Mouse (Mus musculus) gonadal fat pad, adult 2 months (tissue): Measurements from ENCODE around the gene Creg2. TPM values are rescaled to one million over a fixed set of nuclear protein-coding genes. Genes with fewer than 3 reads are reported as not detected.
"Not testable (repeated sequence)": the region's sequence is repeated elsewhere in the genome, so short reads cannot be mapped to it uniquely, and the experiment has no call there.

Experiments
- DNase-seq: peaks from one replicate; pipeline ENCODE4 v3.0.0-alpha.2; 2012; ENCODE audit warnings: low read depth
- polyA plus RNA-seq: library from polyadenylated mRNA; depleted of rRNA; stranded (reverse); fragments of >200 nt; gene quantifications from 2 replicates; pipeline ENCODE4 v1.2.3, GENCODE M21; 2012; rRNA removed

Creg2 gene
- polyA plus RNA-seq, 1 experiment, result 1.6 TPM

DNA sequence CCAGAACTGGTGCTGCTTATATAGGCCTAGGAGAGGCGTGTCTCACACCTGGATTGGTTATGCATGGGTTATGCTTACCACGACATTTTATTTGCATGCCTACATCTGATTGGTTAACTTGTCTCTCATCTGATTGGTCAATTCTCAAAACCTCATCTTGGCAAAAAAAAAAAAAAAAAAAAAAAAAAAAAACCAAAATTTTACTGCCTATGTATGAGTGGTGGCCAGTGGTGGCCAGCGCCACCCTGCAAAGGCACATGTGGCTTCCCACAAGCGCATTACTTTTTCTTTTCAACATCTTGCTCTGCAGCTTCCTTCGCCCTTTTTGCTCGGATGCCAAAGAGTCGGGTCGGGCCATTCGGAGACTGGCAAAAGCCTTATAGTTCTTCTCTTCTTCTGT lies 54.1 kb downstream of the Creg2 start:
- DNase-seq, result not testable (repeated sequence)

GRCm38 (mm10) chr1:39593836-39594235 lies 57.4 kb downstream of the Creg2 start:
- DNase-seq, result no peak

GRCm38 (mm10) chr1:39592090-39592489 lies 59.2 kb downstream of the Creg2 start:
- no peak for DNase-seq

GRCm38 (mm10) chr1:39591557-39591956 lies 59.7 kb downstream of the Creg2 start:
- not testable (repeated sequence) for DNase-seq

GRCm38 (mm10) chr1:39590193-39590592 lies 61.1 kb downstream of the Creg2 start:
- no peak for DNase-seq

- DNase-seq, result no peak
These were observed 65.9 kb downstream of the Creg2 start for GRCm38 (mm10) chr1:39585416-39585815.

DNA sequence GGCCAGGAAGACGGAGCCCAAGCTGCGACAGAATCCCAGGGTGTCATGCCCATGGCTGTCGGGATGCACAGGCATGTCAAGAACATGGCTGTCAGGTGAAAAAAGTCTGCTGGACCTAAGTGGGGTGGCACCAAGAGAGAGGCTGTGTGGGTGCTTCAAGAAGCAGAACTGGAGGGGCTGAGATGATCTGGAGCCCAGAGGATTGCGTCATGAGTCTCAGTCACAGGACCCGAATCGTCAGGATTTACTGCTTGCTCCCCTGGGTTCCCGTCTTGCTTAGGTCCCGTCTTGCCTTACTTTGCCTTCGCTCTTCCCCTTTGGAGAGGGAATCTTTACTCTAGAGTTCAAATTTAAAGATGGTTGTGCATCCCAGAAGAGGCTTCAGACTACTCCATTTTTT lies 68.1 kb downstream of the Creg2 start:
- no peak for DNase-seq

- no peak for DNase-seq
These were observed 70.1 kb downstream of the Creg2 start for GRCm38 (mm10) chr1:39581215-39581614.

DNA sequence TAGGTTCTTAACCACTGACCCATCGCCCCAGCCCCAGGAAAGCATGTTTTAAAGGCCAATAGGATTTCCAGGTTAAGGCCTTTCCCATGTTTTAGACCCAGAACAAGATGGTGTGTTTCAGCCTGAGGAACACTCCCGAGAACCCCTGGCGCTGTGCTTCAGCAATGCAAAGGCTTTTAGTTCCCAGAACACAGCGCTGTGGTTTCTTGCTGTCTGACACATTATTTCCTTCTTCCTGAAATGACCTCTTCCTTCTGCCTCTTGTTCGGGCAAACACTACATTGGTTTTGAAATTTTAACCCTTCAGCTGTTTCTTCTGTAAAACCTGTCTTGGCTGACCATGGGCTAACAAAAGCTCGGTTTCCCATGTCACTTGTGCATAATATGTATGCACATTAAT lies 72.1 kb downstream of the Creg2 start:
- DNase-seq, result no peak

- DNase-seq, result no peak
These were observed 72.8 kb downstream of the Creg2 start for GRCm38 (mm10) chr1:39578446-39578845.

DNA sequence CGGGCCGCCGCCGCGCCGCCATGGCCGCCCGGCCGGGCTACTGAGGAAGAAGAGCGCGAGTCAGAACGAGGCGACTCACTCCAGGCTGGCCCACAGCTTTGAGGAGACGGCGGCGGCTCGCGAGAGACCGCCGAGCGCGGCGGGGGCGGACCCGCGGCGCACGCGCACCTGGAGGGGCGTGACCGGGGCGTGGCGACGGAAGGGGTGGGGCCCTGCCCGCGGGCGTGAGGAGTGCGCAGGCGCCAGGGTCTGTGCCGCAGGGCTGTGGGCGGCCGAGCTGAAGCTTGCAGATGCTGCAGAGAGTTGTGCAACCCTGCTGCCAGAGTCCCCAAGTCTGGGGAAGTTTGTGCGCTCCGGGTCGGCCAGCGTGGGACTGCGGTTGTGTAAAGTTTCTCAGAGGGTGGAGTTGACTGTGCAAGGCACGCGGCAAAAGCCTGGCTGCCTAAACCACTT lies 74.0 kb downstream of the Creg2 start, which contains the start of gene Rnf149:
Gene Rnf149, minus strand, starts transcription at position 153 of the 453 bp plus-strand sequence.
- DNase-seq, result no peak

- no peak for DNase-seq
These were observed 74.6 kb downstream of the Creg2 start for GRCm38 (mm10) chr1:39576431-39577243.

GRCm38 (mm10) chr1:39575778-39576375 lies 75.4 kb downstream of the Creg2 start:
- no peak for DNase-seq

- no peak for DNase-seq
These were observed 77.4 kb downstream of the Creg2 start for GRCm38 (mm10) chr1:39573890-39574289.

GRCm38 (mm10) chr1:39571653-39572052 lies 79.6 kb downstream of the Creg2 start:
- DNase-seq, result no peak

Other genes starting within 250 kb of the Creg2 start
- gene Tbc1d8, start 172.7 kb downstream of the Creg2 start, polyA plus RNA-seq, result 96.2 and 115 TPM in 2 replicates
- 14.1 and 18.8 TPM in 2 replicates for gene Cnot11, start 116.5 kb downstream of the Creg2 start, polyA plus RNA-seq
- gene Rnf149, start 74.1 kb downstream of the Creg2 start, polyA plus RNA-seq, result 168 and 308 TPM in 2 replicates
- gene Rfx8, start 69.5 kb upstream of the Creg2 start, polyA plus RNA-seq, result 0.23 and 0.44 TPM in 2 replicates
- gene Gm3646, start 153.9 kb upstream of the Creg2 start, polyA plus RNA-seq, result not detected in 2 replicates
- gene Map4k4, start 249.4 kb upstream of the Creg2 start, polyA plus RNA-seq, result 70.9 and 88.8 TPM in 2 replicates